Mouse (Mus musculus) left cerebral cortex, adult 2 months (tissue): ENCODE measurements at regions not wholly inside any gene's neighbourhood (a gene's known extent, or its start where the extent isn't known, plus 50 kb on each side); places are given as distances from the start of the nearest gene placed in this dataset.

Experiments used
- DNase-seq, 2 experiments: peaks; one replicate each; pipeline ENCODE4 v3.0.0; 2021 to 2022; ENCODE audit warnings: low spot score in 2 of 2, mixed read lengths in 1 of 2; ENCODE audit errors: extremely low spot score in 1 of 2
- H3K27ac ChIP-seq: fragments of 200-600 bp; 2 replicates; pipeline ENCODE4 v1.8.1; 2022
- H3K4me3 ChIP-seq: fragments of 200-600 bp; 2 replicates; pipeline ENCODE4 v1.8.1; 2022
- CTCF ChIP-seq: fragments of 200-600 bp; IDR thresholded peaks from 2 replicates; pipeline ENCODE4 v1.8.1; 2022; ENCODE audit warnings: antibody characterized with exemption, mild to moderate bottlenecking, moderate library complexity
- intact Hi-C: fragments of 180-260 bp; cut with DNase I; formaldehyde crosslinking; loops from one replicate; pipeline ENCODE4 v1.15.1; 2025

DNA sequence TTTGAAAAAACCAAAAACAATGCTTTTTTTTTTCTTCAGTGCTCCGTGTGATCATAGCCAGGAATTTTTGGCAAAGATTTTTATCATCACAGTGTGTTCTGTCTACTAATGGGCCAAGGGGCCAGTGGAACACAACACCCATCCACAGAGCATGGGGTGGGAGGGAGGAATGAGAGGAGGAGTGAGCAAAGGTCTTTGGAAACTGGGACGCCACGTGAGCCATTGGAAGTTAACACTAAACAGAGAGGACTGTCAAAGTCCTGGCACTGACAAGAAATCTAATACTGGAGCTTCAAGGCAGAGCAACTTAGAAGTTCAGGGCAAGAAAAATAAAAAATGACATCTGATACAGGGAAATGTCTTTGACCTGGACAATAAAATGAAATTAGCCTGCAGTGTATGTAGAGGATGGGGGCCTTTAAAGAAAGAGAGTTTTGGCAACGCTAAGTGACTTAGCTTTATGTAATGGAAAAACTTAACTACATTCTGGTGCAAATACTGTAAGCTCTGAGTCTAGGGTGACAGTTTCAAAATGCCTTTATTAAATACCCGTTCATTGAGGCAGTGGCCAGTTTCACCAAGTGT lies 133.5 kb upstream of the Gm12728 start:
- Histone ChIP-seq H3K27ac (no peak overlapping the region), H3K4me3 (no peak overlapping the region)
- intact Hi-C loops = no loop called here
- no peak for DNase-seq
- no peak for TF ChIP-seq CTCF

DNA sequence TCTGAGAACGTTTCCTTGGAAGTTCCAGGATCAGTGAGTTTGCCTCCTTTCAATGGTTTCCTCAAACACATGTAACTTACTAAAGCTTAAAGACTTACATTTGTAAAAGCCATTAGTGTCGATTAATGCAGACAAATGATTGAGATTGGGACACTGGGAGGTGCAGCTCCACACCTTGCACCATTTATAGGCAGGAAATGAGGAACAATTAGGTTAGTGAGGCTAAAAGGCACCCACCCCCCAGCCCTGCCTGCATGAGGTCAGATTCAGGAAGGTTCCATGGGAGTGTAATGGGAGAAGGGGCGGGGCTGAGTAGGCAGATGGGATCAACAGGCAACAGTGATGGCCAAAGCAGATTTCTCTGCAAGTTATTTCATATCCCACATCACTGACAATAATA lies 131.1 kb upstream of the Gm12728 start:
- H3K4me3 ChIP-seq = no peak overlapping the region
- intact Hi-C loops = no loop called here
- no peak for TF ChIP-seq CTCF
- DNase-seq = no peak
- no peak overlapping the region for H3K27ac ChIP-seq

DNA sequence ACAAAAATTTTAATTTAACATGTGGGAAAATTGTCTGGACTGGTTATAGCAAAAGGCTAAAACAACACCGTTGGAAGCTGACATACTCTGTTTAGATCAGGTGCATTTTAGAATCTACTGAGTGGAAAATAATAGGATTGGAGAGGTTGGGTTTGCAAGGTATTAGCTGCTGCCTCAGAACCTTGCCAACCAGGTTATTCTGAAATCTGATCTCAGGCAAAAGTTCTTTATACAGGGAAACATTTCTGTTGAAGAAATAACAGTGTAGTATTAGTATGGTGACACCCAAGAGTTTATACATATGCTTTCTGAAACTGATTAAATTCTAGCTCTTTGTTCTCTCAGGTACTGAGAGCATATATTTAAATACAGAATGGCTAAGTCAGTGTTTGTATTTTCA lies 113.0 kb upstream of the Gm12728 start:
- intact Hi-C loops = no loop called here
- no peak overlapping the region for H3K27ac ChIP-seq
- no peak overlapping the region for H3K4me3 ChIP-seq
- no peak for TF ChIP-seq CTCF
- DNase-seq = no peak

DNA sequence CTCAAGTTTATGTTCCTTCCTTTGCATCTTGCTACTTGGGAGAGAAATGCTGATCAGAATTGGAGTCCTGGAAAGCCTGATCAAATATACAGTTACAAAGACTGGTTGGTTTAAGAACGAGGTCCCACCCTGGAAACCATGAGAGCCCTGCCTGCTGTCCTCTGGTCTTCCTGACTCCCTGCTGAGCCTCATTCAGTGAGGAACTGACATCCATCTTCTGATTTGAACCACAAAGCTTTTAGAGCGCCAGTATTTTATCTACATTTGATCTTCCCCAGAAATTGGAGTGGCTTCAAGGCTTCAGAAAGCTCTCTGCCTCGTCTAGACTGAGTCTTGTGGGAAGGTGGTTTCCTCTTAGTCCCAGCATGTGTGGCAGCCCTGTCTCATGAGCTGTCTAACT lies 99.0 kb upstream of the Gm12728 start:
- DNase-seq = no peak
- Histone ChIP-seq H3K27ac (no peak overlapping the region), H3K4me3 (no peak overlapping the region)
- intact Hi-C loops = no loop called here
- TF ChIP-seq CTCF = no peak

DNA sequence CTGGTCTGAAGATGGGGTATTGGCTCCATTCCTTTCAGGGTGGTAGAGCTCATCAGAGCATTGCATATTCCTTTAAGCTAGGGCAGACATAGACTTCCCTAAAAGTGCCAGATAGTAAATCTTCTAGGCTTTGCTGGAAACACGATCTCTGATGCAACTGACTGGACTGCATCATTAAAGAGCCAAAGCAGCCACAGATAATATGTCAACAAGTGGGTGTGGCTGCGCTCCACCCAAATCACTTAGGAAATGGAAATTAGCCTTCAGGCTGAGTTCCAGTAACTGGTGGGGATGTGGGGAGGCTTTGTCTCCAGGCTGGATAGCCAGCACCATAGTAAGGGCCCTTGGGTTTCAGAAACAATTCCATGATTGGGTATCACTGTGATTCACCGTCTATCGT lies 97.3 kb upstream of the Gm12728 start:
- DNase-seq = no peak
- intact Hi-C loops = no loop called here
- no peak for TF ChIP-seq CTCF
- H3K27ac ChIP-seq = no peak overlapping the region
- no peak overlapping the region for H3K4me3 ChIP-seq

DNA sequence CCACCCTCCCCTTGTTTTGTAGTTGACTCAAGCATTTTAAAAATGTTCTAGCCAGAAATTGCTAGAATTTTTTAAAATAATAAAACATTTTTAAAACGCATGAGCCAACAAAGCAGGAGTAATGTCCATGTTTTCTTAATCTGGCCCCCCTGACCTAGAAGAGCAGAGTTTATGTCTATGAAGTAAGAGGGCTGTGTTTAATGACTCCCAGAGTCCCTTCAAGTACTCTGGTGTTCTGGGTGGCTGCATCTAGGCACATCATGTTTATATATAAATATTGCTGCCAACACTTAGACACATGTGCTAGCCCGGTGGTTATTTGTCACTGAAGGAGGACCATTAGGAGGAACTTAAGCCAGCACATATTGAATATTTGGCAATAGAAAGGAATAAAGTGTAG lies 93.8 kb upstream of the Gm12728 start:
- Histone ChIP-seq H3K27ac (no peak overlapping the region), H3K4me3 (no peak overlapping the region)
- no peak for DNase-seq
- intact Hi-C loops = no loop called here
- no peak for TF ChIP-seq CTCF

DNA sequence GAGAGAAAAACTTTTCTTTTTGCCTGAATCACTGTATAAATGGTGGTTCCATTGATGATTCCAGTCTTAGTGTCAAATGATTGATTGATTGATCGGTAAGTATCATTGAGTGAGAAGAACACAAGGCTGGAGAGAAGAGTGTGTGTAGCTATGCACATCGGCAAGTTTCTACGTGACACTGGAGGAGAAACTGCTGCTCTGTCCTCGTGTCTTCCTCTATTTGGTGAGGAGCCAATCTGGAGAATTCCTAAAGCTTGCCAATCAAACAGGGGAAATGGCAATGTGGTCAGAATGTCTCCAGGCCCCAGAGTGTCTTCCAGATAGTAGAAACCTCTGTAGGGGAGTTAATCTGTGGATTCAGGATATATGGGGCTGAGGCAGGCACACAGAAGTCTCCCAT lies 92.5 kb upstream of the Gm12728 start:
- no peak for DNase-seq
- no peak overlapping the region for H3K4me3 ChIP-seq
- TF ChIP-seq CTCF = no peak
- intact Hi-C loops = no loop called here
- no peak overlapping the region for H3K27ac ChIP-seq

DNA sequence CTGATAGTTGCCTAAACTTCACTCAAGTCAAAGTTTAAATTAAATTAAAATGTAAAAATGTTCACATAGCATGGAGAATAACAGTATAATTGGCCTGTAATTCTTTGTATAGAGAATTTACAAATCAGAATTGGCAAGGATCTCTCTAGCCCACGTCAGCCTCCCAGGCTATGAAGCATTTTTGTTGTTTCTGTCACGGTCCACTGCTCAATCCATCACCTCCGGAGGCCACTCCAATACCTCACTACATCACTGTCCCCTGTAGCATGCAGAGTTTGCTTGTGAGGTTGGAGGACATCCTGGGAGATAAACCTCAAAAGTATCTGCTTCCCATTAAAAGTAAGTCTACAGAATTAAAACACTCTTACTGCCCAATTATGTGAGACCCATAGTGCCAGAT lies 87.6 kb upstream of the Gm12728 start:
- Histone ChIP-seq H3K4me3 (no peak overlapping the region), H3K27ac (no peak overlapping the region)
- no peak for DNase-seq
- intact Hi-C loops = no loop called here
- TF ChIP-seq CTCF = no peak

DNA sequence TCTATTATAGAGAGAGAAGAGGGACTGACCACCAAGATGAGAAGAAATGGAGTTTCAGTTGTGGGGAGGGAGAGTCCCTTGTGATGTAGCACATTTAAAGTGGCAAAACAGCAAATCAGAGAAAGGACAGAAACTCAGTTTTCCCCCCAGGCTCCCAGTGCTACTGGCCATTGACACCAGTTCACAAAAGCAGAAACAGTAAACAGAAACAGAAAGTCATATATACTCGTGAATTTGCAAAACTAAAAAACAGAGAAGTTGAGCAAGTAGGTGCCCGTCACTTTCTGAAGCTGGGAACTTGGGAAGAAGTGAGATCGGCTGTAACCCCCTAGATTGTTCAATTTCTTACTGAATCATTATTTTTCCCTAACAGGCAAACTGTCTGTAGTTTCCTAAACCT lies 86.3 kb upstream of the Gm12728 start:
- no peak for TF ChIP-seq CTCF
- intact Hi-C loops = no loop called here
- DNase-seq = no peak
- Histone ChIP-seq H3K27ac (no peak overlapping the region), H3K4me3 (no peak overlapping the region)

DNA sequence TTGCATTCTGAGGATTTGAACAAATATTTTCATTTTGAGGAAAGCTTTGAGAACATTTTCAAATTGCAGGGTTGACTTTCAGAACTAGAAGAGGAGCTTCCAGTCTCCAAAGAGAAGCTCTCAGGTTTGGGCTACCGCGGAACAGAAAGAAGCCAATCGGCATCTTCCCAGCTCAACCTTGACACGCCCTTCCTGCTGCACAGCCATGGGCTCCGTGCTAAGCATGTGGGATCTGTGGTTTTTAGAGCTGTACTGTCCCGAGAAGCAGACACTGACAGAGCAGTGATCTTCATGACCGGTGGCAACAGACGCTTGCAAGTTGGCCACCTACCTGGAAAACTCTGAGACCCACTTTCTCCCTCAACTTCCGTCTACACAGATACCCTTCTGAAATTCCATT lies 85.4 kb upstream of the Gm12728 start:
- TF ChIP-seq CTCF = no peak
- intact Hi-C loops = no loop called here
- Histone ChIP-seq H3K27ac (no peak overlapping the region), H3K4me3 (no peak overlapping the region)
- no peak for DNase-seq

DNA sequence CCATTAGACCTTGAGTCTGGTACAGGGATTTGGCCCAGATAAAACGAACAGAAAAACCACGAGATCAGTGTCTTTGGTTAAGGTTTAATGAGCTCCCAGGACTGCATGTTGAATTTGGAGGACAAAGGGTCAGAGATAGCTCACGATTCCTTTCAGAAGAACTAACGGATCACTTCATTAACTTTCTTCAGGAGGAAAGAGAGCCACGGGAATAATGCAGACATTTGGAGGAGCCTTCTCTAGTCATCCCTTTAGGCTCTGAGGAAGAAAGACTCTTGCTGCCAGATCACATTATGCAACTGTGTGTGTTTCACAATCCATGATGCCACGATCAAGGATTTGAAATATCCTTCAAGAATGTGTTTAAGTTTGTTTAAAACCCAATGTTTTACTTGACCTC lies 83.7 kb upstream of the Gm12728 start:
- intact Hi-C loops = no loop called here
- DNase-seq = no peak
- Histone ChIP-seq H3K27ac (no peak overlapping the region), H3K4me3 (no peak overlapping the region)
- no peak for TF ChIP-seq CTCF

DNA sequence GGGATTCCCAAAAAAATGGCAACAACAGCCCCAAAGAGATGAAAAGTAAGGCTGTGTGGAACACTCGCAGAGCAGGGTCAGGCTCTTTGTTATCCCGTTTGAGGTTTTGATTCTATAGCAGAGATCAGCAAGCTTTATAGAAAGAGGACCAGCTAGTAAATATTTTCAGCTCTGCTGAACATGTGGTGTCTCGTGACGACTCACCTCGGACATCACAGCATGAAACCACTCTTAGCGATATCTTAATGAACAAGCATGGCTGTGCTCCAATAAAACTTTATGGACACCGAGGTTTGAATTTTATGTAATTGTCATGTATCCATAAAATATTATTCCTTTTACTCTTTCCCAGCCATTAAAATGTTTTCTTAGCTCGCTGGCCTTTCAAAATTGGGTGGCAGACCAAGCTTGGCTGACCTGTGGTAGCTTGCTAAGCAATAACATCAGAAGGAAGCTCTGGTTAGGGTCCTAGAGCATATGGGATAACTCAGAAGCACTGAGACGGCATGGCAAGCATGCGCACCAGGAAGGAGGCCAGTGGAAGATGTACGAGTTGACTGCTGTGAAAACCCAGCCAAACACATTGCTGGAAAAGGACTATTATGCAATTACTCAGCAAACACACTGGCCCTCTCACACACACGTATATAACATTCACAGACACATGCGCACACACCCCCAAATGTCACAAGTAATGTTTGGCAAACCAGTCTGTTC lies 81.4 kb upstream of the Gm12728 start:
- Histone ChIP-seq H3K27ac (no peak overlapping the region), H3K4me3 (no peak overlapping the region)
- intact Hi-C loops = no loop called here
- DNase-seq = no peak
- TF ChIP-seq CTCF = no peak

DNA sequence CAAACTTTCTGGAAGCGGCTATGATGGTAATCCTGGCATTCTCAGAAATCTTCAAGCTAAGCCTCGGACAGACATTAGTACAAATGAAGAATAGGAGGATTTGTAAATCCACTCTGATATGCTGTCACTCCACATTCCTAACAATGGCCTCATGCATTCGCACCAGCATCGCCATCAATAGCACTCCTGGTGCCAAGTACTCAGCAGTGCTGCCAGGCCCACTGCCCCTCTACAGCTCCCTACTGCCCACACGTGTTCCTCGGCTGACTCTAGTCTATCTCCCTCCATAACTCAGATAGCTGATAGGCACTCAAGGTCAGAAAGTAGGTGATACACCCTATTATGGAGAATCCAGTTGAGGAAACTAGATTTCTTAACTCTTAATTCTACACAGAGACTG lies 75.7 kb upstream of the Gm12728 start:
- TF ChIP-seq CTCF = no peak
- intact Hi-C loops = no loop called here
- no peak overlapping the region for H3K27ac ChIP-seq
- no peak overlapping the region for H3K4me3 ChIP-seq
- no peak for DNase-seq
